Mouse (Mus musculus): ENCODE measurements around the gene Nrap.
"Not testable (repeated sequence)": the region's sequence is repeated elsewhere in the genome, so short reads cannot be mapped to it uniquely, and the experiment has no call there.

Gene Nrap

DNA sequence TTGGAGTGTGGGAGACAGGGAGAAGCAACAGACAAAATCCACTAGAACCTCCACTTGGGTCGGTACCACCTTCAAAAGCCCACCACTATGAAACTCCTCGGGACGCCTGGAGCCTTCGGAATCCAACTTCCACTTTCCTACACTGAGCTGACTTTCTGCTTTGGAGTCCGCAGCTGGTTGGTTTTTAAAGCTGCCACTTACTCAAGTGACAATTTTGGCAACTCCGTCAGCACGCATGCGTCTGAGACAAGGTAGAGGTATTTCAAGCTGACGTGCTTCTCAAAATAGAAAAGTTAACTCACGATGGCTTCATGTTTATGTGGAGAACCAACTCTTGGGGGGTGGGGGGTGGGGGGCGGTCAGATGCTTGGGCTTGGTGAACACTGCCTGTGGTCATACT, at the start of gene Nrap:
TSS of gene Nrap (minus strand) at position 159 of the 400 bp plus-strand sequence.
- DNase-seq (ENCODE audit: low read depth, low spot score): no peak

- no peak for DNase-seq (ENCODE audit: low read depth, low spot score)
These were observed 49.2 kb upstream of the Nrap start for GRCm38 (mm10) chr19:56439072-56439434.

DNA sequence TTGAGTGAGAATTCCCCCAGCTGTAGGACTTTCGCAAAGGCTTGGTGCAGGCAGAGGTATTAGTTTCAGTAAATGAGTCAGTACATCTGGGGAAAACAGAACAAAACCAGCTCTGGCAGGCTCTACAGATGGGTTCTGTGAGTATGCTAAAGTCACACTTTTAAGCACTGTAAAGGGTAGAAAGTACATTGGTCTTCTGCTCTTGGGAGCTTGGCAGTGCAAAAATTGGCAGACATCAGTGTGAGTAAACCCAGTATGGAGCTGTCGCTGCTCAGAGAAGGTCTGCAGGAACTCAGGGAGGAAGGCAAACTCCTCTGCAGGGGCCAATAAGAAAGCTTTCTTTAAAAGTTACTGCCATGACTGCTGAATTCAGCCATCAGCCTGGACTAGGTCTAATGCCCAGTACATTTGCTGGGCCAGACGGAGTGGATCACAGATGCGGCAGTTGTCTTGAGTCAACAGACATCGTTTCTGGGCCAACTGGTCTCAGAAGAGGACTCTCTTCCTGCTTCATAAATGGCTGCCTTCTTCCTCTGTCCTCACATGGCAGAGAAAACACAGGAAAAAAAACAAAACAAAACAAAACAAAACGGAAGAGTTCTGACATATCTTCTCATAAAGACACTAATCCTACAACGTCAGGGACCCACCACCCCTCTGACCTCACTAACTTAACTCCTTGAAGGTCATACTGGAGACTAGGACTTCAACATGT, 48.7 kb upstream of the Nrap start:
- DNase-seq (ENCODE audit: low read depth, low spot score): no peak

DNA sequence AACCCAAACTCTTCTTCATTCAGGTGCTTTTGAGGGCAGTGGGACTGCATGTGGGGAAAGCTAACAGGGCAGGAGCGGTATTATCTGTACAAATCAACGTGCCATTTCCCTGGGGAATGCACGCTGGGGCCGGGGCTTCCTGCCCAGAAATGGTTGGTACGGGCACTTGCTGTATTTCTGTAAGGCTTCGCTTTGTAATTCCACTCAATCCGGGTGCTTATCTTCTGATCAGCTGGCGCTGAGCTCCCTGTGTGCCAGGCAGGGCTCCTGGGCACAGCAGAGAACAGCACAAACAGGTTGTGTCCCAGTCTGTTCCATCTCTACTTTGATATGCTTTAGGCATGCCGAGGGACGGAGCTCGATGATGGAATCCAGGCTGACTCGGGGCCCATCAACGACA, 46.5 kb upstream of the Nrap start:
- DNase-seq (ENCODE audit: low read depth, low spot score): no peak

GRCm38 (mm10) chr19:56433581-56433980, 43.7 kb upstream of the Nrap start:
- no peak for DNase-seq (ENCODE audit: low read depth, low spot score)

DNA sequence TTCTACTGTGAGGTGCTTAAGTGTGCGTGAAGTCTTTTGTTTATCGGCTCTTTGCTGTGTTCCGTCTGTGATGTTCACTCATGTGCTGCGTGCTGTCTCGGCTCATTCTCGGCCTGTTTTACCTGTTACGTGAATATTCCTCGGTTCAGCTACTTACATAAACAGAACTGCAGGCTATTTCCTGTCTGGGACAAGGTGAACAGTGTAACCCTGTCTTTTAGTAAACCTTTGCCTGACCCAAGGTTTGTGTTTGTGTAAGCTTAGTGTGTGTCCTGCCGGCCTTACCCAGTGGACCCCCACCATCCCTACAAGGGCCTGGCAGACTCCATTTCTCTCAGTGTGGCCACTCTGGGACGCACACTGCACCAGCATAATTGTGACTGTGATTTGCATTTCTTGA, 42.9 kb upstream of the Nrap start:
- DNase-seq (ENCODE audit: low read depth, low spot score): no peak

- DNase-seq (ENCODE audit: low read depth, low spot score): no peak
These were observed 40.5 kb upstream of the Nrap start for GRCm38 (mm10) chr19:56430369-56430768.

DNA sequence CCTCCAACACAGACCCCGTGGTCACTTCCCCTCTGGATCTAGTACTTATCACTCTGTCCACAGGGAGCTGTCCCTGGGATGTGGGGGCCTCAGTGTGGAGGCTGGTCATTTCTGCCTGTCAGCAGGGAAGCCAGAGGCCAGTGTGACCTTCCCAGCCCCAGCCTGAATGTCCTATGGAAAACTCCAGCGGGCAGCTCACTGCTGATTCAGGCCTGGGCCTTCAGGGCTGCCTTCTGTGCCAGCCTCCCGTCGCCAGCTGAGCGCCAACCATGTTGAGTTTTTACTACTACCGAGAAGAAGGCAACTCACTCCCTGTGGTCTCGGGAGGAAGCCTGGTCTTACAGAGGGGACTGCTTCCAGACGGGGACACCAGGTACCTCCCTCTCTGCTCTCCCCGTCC, 35.7 kb upstream of the Nrap start:
- no peak for DNase-seq (ENCODE audit: low read depth, low spot score)

- DNase-seq (ENCODE audit: low read depth, low spot score): no peak
These were observed 35.0 kb upstream of the Nrap start for GRCm38 (mm10) chr19:56424606-56425395.

DNA sequence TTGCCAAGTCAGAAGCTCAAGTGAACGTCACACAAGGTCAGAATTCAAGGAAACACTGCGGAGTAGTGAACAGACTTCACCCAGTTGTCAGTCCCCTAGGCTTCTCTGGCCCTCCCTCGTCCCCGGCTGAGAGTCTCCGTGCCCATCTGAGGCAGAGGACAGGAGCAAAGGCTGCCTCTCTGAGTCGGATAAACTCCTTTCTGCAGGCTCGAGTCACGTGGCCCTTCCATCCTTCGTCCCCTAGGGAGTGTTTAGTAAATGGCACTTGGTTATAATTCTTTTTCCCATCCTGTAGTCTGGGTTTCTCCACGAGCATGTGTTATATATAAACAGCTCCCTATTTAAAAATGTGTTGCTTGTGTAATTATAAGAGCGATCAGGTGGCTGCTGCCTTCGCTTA, 33.5 kb upstream of the Nrap start:
- no peak for DNase-seq (ENCODE audit: low read depth, low spot score)

GRCm38 (mm10) chr19:56422476-56423338, 32.9 kb upstream of the Nrap start:
- DNase-seq (ENCODE audit: low read depth, low spot score): peak; percentile 68

DNA sequence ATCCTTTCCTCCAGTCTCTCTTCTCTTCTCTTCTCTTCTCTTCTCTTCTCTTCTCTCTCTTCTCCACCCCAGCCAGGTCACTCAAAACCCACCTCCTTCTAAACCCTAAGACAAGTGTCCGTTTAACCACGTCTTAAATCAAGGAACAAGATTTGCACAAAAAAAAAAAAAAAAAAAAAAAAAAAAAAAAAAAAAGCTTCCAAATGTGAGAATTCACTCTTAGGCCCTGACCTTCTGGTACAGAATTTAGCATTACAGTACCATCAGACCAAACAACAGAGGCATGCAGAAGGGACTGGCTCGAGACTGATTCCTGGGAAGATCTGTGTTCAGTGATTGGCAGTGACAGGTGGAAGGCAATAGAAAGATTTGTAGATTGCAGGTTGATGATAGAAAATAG, 30.5 kb upstream of the Nrap start:
- no peak for DNase-seq (ENCODE audit: low read depth, low spot score)

GRCm38 (mm10) chr19:56419452-56419851, 29.6 kb upstream of the Nrap start:
- no peak for DNase-seq (ENCODE audit: low read depth, low spot score)

GRCm38 (mm10) chr19:56418404-56418803, 28.6 kb upstream of the Nrap start:
- DNase-seq (ENCODE audit: low read depth, low spot score): no peak

- not testable (repeated sequence) for DNase-seq (ENCODE audit: low read depth, low spot score)
These were observed 20.0 kb upstream of the Nrap start for GRCm38 (mm10) chr19:56409884-56410283.

DNA sequence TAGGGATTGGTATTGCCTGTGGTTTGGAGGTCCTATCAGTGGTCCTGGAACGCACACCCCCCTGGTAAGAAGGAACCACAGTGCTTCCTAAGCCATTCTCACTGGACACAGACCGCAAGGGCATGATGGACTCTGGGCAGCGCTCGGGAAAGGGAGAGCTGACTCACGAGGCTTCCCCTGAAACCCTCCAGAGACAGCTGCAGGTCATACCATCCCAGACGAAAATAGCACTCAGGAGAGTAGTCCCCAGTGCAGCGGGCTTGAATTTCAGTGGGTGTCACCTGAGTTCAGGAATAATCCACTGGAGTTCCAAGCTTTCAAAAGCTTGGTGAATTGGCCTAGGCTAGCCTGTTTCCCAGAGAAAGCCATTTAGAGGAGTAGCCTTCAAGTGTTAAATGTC, 16.7 kb upstream of the Nrap start:
- no peak for DNase-seq (ENCODE audit: low read depth, low spot score)

GRCm38 (mm10) chr19:56405824-56406223, 16.0 kb upstream of the Nrap start:
- DNase-seq (ENCODE audit: low read depth, low spot score): no peak

DNA sequence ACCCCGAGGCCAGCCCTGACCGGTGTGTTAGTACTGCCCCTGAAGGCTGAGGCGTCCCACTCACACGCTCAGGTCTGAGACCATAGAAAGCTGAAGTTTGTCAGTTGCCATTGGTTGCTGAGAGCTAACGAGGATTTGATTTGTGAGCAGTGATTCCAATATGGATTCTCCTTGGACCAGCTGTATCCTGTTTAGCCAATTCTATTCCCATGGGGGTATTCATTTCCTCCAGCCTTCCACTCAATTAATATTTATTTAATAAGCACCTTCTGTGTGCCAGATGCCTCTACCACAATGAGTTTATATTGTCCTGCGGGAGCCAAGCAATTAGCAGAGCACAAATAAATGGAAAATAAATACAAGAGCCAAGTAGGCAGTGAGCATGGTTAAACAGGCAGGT, 12.0 kb upstream of the Nrap start:
- DNase-seq (ENCODE audit: low read depth, low spot score): no peak

DNA sequence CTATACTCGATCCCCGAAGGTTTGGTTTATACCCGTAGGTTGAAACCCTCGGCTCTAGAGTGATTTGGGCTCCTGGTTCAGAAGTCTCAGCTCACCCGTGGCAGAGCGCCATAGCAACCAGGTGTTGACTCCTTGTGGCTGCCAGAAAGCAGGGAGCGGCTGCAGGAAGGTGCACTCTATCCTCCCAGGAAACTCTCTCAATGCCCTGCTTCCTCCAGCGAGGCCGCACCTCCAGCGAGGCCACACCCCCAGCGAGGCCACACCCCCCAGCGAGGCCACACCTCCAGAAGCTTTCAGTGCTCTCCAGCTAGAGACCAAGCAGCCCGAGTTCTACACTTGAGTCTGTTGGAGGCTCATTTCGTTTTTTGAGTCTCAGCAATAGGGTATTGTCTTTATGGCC, 10.4 kb upstream of the Nrap start:
- DNase-seq (ENCODE audit: low read depth, low spot score): peak; percentile 90

GRCm38 (mm10) chr19:56398528-56398795, 8.6 kb upstream of the Nrap start:
- DNase-seq (ENCODE audit: low read depth, low spot score): no peak

GRCm38 (mm10) chr19:56397663-56398527, 8.1 kb upstream of the Nrap start:
- peak; percentile 38 for DNase-seq (ENCODE audit: low read depth, low spot score)

Measured in CD4-positive, CD25-positive, alpha-beta regulatory T cell, adult 2 months (primary cell).